In the genomic region with DNA sequence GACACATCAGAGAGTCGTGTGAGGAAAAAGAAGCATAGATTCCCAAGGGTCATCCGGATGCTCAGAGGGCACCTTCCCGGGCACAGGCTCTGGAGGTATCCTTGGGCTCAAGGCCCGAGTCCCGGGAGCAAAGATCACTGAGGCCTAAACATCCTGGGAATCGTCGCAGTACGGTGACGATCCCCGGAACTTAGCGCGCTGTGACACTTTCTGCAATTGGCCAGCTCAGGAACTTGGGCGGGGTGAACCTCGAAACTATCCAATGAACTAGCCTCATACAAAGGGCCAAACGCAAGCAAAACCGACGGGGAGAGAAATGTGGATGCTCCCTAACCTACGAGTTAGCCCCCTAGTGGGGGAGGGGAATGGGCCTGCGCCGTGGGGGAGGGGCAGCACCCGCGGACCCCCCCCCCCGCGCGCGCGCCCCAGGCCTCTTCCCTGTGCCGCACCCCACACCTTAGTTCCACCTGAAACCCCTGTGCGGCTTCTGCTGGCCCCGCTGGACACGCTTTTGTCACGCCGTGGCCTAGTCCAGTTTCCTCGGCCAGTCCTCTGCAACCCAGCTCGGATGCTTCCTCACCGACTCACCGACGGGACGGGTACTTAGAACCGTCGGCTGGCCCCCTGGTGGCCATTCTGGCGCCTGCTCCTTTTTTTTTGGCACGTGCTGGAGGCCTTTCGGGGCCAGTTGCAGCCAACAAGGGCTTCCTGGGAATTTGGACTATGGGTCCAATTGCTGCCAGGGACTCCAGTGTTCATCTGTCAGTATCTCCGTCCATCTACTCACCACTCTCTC, we compare ENCODE assay signal across 8 mouse cellular contexts. TPM values are rescaled to one million over a fixed set of nuclear protein-coding genes. Genes with fewer than 3 reads are reported as not detected.
A peak's percentile ranks its signal among the peaks of the same experiment; 100 is the strongest.
DNase-seq lines count a peak whose midpoint lies in the region; ATAC-seq and TF ChIP-seq lines count a peak whose summit lies in the region.

No protein-coding gene starts in this region.

- H3K27ac ChIP-seq in cortical plate, adult 2 months (ENCODE audit: insufficient read depth, low read length) = peak overlapping the region; percentile 100

- peak; percentile 93 to 94 for DNase-seq in gastrocnemius, adult 8-10 months (ENCODE audit: low spot score in 2 of 2)
- DNase-seq in hindlimb bud, embryonic 11.5 days (ENCODE audit: extremely low spot score, low read depth, low spot score) = peak; percentile 100
- DNase-seq in left cerebral cortex, adult 9 months (ENCODE audit: low spot score in 2 of 2) = peak; percentile 86 to 99
- DNase-seq in right cerebral cortex, postnatal 14 days = peak; percentile 88
- DNase-seq in urinary bladder, postnatal 36 days (ENCODE audit: low spot score in 2 of 2) = peak; percentile 93 to 97

- peak overlapping the region; percentile 78 for H3K4me3 ChIP-seq in cortical plate, adult 2 months (ENCODE audit: insufficient read depth, low read length)

- peak; percentile 61 for ATAC-seq in activated CD4-positive, CD25-positive, alpha-beta regulatory T cell, adult 4 months
- ATAC-seq in megakaryocyte progenitor cell, adult 5-6 weeks (replicated peaks; ENCODE audit: poor library complexity) = peak; percentile 84

- H3K4me1 ChIP-seq in cortical plate, adult 2 months (ENCODE audit: control insufficient read depth, insufficient read depth, low read length) = peaks cover 6% of the 10 kb centered on the region; the same call in 1 of the 2 replicates

- TF ChIP-seq CTCF in cortical plate, adult 2 months (IDR thresholded peaks at IDR 0.05; ENCODE audit: extremely low read depth, insufficient read depth, low read length) = 0 out of 2 replicates have a peak, but pooled peaks have one; percentile 13

- no peak for TF ChIP-seq POLR2A in cortical plate, adult 2 months (IDR thresholded peaks at IDR 0.05; ENCODE audit: extremely low read depth, insufficient read depth, low read length)

RNA-seq across cellular contexts. Expression of a gene that starts 0.5 kb away (rescaled TPM):
- 100 to 1,000 TPM; 368 to 405 TPM for polyA plus RNA-seq in activated CD4-positive, CD25-positive, alpha-beta regulatory T cell, adult 4 months (2017; shearing (Covaris generic))
- 257 and 264 TPM in 2 replicates for polyA plus RNA-seq in cortical plate, adult 2 months (2012; rRNA removed)
- 10 to 100 TPM; 57.0 to 66.7 (median 58.0) TPM for total RNA-seq in gastrocnemius, adult 8-10 months (2022)
- total RNA-seq in megakaryocyte progenitor cell, adult 5-6 weeks (2015) = 355 and 376 TPM in 2 replicates
- 305 and 308 TPM in 2 replicates for total RNA-seq in megakaryocyte progenitor cell, adult 5-6 weeks (2017)

RNA-seq across cellular contexts. Expression of a gene that starts 17.7 kb away (rescaled TPM):
- 1 to 10 TPM; 1.4 to 8.5 TPM for polyA plus RNA-seq in activated CD4-positive, CD25-positive, alpha-beta regulatory T cell, adult 4 months (2017; shearing (Covaris generic))
- polyA plus RNA-seq in cortical plate, adult 2 months (2012; rRNA removed) = 4.3 and 5.4 TPM in 2 replicates
- not detected for total RNA-seq in gastrocnemius, adult 8-10 months (2022)
- 1.2 and 3.8 TPM in 2 replicates for total RNA-seq in megakaryocyte progenitor cell, adult 5-6 weeks (2015)
- 3.7 and 6.1 TPM in 2 replicates for total RNA-seq in megakaryocyte progenitor cell, adult 5-6 weeks (2017)

RNA-seq across cellular contexts. Expression of a gene that starts 24.3 kb away (rescaled TPM):
- not detected for polyA plus RNA-seq in activated CD4-positive, CD25-positive, alpha-beta regulatory T cell, adult 4 months (2017; shearing (Covaris generic))
- not detected in 2 replicates for polyA plus RNA-seq in cortical plate, adult 2 months (2012; rRNA removed)
- total RNA-seq in gastrocnemius, adult 8-10 months (2022) = under 1 TPM; 0.27 to 0.56 (median 0.33) TPM
- total RNA-seq in megakaryocyte progenitor cell, adult 5-6 weeks (2015) = 18.7 and 31.2 TPM in 2 replicates
- 4.5 and 23.9 TPM in 2 replicates for total RNA-seq in megakaryocyte progenitor cell, adult 5-6 weeks (2017)

RNA-seq across cellular contexts. Expression of a gene that starts 33.9 kb away (rescaled TPM):
- 10 to 100 TPM; 27.7 to 32.1 TPM for polyA plus RNA-seq in activated CD4-positive, CD25-positive, alpha-beta regulatory T cell, adult 4 months (2017; shearing (Covaris generic))
- polyA plus RNA-seq in cortical plate, adult 2 months (2012; rRNA removed) = 35.3 and 35.6 TPM in 2 replicates
- total RNA-seq in gastrocnemius, adult 8-10 months (2022) = 10 to 100 TPM; 14.2 to 19.1 (median 15.6) TPM
- total RNA-seq in megakaryocyte progenitor cell, adult 5-6 weeks (2015) = 14.9 and 15.2 TPM in 2 replicates
- total RNA-seq in megakaryocyte progenitor cell, adult 5-6 weeks (2017) = 28.1 and 30.7 TPM in 2 replicates

RNA-seq across cellular contexts. Expression of a gene that starts 34.0 kb away (rescaled TPM):
- polyA plus RNA-seq in activated CD4-positive, CD25-positive, alpha-beta regulatory T cell, adult 4 months (2017; shearing (Covaris generic)) = 10 to 100 TPM; 44.3 to 57.7 TPM
- polyA plus RNA-seq in cortical plate, adult 2 months (2012; rRNA removed) = 121 and 126 TPM in 2 replicates
- total RNA-seq in gastrocnemius, adult 8-10 months (2022) = 10 to 100 TPM; 12.8 to 17.2 (median 14.8) TPM
- total RNA-seq in megakaryocyte progenitor cell, adult 5-6 weeks (2015) = 24.3 and 24.4 TPM in 2 replicates
- 17.2 and 20.8 TPM in 2 replicates for total RNA-seq in megakaryocyte progenitor cell, adult 5-6 weeks (2017)

Comparison
In these comparisons a context has a peak if more than half of its experiments do, and no peak if none do; other contexts are left out.
1. Peak in every context shown above with its lines: DNase-seq, ATAC-seq, H3K4me3 ChIP-seq and H3K27ac ChIP-seq.
2. RNA of a gene that starts 0.5 kb away (total RNA-seq): 305 to 376 TPM in megakaryocyte progenitor cell, adult 5-6 weeks; 57.0 to 66.7 TPM in gastrocnemius, adult 8-10 months; every median in the first group is over 4 times any median in the second.